Mouse (Mus musculus) megakaryocyte, adult 5-6 weeks (primary cell): ENCODE data around the gene Sbno2. TPM values are rescaled to one million over a fixed set of nuclear protein-coding genes. Genes with fewer than 3 reads are reported as not detected.

Source experiments
- ATAC-seq: 2 replicates; pipeline ENCODE4 v1.8.0; 2016; ENCODE audit warnings: mild to moderate bottlenecking, inconsistent platforms; ENCODE audit not compliant: poor library complexity, severe bottlenecking
- total RNA-seq, 2 experiments: library from RNA; stranded (forward) in 1 of 2; stranded (reverse) in 1 of 2; fragments of 153-499, 151-499 nt in 1 of 2; fragments of 221-1000, 200-1000 nt in 1 of 2; gene quantifications; 2 replicates each; pipeline versions ENCODE4 v1.2.3 to v1.2.4; 2015 to 2017

Gene Sbno2
- total RNA-seq, 2 experiments from 2014 or later, result 32.4 to 41.9 TPM

- ATAC-seq, result no peak
These were observed 22.5 kb upstream of the Sbno2 start for GRCm38 (mm10) chr10:80127920-80128319.

GRCm38 (mm10) chr10:80123932-80124562, 18.7 kb upstream of the Sbno2 start:
- ATAC-seq, result no peak

GRCm38 (mm10) chr10:80121639-80122038, 16.3 kb upstream of the Sbno2 start:
- ATAC-seq, result peak; percentile 94

- no peak for ATAC-seq
These were observed 14.8 kb upstream of the Sbno2 start for GRCm38 (mm10) chr10:80120146-80120545.

GRCm38 (mm10) chr10:80118552-80118951, 13.2 kb upstream of the Sbno2 start:
- ATAC-seq, result no peak

GRCm38 (mm10) chr10:80117736-80118135, 12.4 kb upstream of the Sbno2 start:
- no peak for ATAC-seq

- peak; percentile 3 for ATAC-seq
These were observed 11.7 kb upstream of the Sbno2 start for GRCm38 (mm10) chr10:80116927-80117691.

- no peak for ATAC-seq
These were observed 11.2 kb upstream of the Sbno2 start for GRCm38 (mm10) chr10:80116563-80116926.

GRCm38 (mm10) chr10:80115944-80116335, 10.6 kb upstream of the Sbno2 start:
- ATAC-seq, result no peak

- peak; percentile 86 for ATAC-seq
These were observed 10.0 kb upstream of the Sbno2 start, which contains the start of gene Stk11 for GRCm38 (mm10) chr10:80115290-80115943. TSS of gene Stk11 (plus strand) at chr10:80115803.

- peak; percentile 51 for ATAC-seq
These were observed 9.2 kb upstream of the Sbno2 start for GRCm38 (mm10) chr10:80114341-80115284.

- no peak for ATAC-seq
These were observed 2.3 kb upstream of the Sbno2 start for GRCm38 (mm10) chr10:80107678-80108077.

GRCm38 (mm10) chr10:80105926-80106325, 555 bp upstream of the Sbno2 start:
- no peak for ATAC-seq

- no peak for ATAC-seq
These were observed 1.2 kb downstream of the Sbno2 start for GRCm38 (mm10) chr10:80104181-80104580.

- ATAC-seq, result no peak
These were observed 2.3 kb downstream of the Sbno2 start for GRCm38 (mm10) chr10:80103032-80103431.

GRCm38 (mm10) chr10:80102216-80102915, 3.0 kb downstream of the Sbno2 start:
- ATAC-seq, result peak; percentile 85

GRCm38 (mm10) chr10:80100982-80101381, 4.4 kb downstream of the Sbno2 start:
- ATAC-seq, result no peak

- peak; percentile 58 for ATAC-seq
These were observed 6.7 kb downstream of the Sbno2 start for GRCm38 (mm10) chr10:80098630-80099029.

GRCm38 (mm10) chr10:80097275-80097674, 8.1 kb downstream of the Sbno2 start:
- no peak for ATAC-seq

GRCm38 (mm10) chr10:80095547-80095946, 9.8 kb downstream of the Sbno2 start:
- ATAC-seq, result no peak
